In genomic region chr4:63665738-63666137, GRCm38 (mm10) we compare ENCODE assay signal across 31 mouse cellular contexts. TPM values are rescaled to one million over a fixed set of nuclear protein-coding genes. Genes with fewer than 3 reads are reported as not detected.
DNase-seq lines count a peak whose midpoint lies in the region; ATAC-seq and TF ChIP-seq lines count a peak whose summit lies in the region.
"Had no signal": no experiment of that assay in that cellular context is flagged by ENCODE, and none has a peak within 500 bp of the region (broad histone marks: within the 10 kb centered on the region; RNA-seq: fewer than 3 reads in every experiment).

No protein-coding gene starts in this region.

- H3K4me1 ChIP-seq in midbrain, postnatal 0 days (ENCODE audit: insufficient read depth, low read length), result no peaks in the 10 kb centered on the region
- H3K4me1 ChIP-seq in midbrain, embryonic 14.5 days (ENCODE audit: control insufficient read depth, insufficient read depth, low read length), result no peaks in the 10 kb centered on the region
- H3K4me1 ChIP-seq in hindbrain, embryonic 14.5 days (replicated peaks; ENCODE audit: control insufficient read depth, insufficient read depth, low read length), result no peaks in the 10 kb centered on the region
- H3K4me1 ChIP-seq: embryonic facial prominence, embryonic 10.5 days; heart, embryonic 10.5 days; liver, embryonic 13.5 days; midbrain, embryonic 15.5 days; neural tube, embryonic 15.5 days had no signal

- H3K9me3 ChIP-seq in midbrain, postnatal 0 days (ENCODE audit: low read length), result no peaks in the 10 kb centered on the region
- no peaks in the 10 kb centered on the region for H3K9me3 ChIP-seq in midbrain, embryonic 14.5 days (ENCODE audit: control insufficient read depth, low read length)
- no peaks in the 10 kb centered on the region for H3K9me3 ChIP-seq in hindbrain, embryonic 14.5 days (ENCODE audit: control insufficient read depth, low read length)
- H3K9me3 ChIP-seq: embryonic facial prominence, embryonic 10.5 days; heart, embryonic 10.5 days; liver, embryonic 13.5 days; midbrain, embryonic 15.5 days; neural tube, embryonic 15.5 days had no signal

- no peak overlapping the region for H3K4me2 ChIP-seq in midbrain, postnatal 0 days (ENCODE audit: low read depth, low read length, poor library complexity, severe bottlenecking)
- no peak overlapping the region for H3K4me2 ChIP-seq in midbrain, embryonic 14.5 days (ENCODE audit: low read length)
- H3K4me2 ChIP-seq in hindbrain, embryonic 14.5 days (replicated peaks), result no peak overlapping the region
- H3K4me2 ChIP-seq: liver, embryonic 13.5 days; midbrain, embryonic 15.5 days; neural tube, embryonic 15.5 days had no signal

- H3K27ac ChIP-seq in midbrain, postnatal 0 days (ENCODE audit: low read depth, low read length), result no peak overlapping the region
- no peak overlapping the region for H3K27ac ChIP-seq in midbrain, embryonic 14.5 days (replicated peaks; ENCODE audit: low read depth, low read length)
- no peak overlapping the region for H3K27ac ChIP-seq in hindbrain, embryonic 14.5 days
- H3K27ac ChIP-seq: embryonic facial prominence, embryonic 10.5 days; heart, embryonic 10.5 days; liver, embryonic 13.5 days; midbrain, embryonic 15.5 days; neural tube, embryonic 15.5 days had no signal

- no peak for TF ChIP-seq CTCF in midbrain, postnatal 0 days (IDR thresholded peaks at IDR 0.05)

- no peaks in the 10 kb centered on the region for H3K36me3 ChIP-seq in midbrain, postnatal 0 days (ENCODE audit: insufficient read depth, low read length)
- no peaks in the 10 kb centered on the region for H3K36me3 ChIP-seq in midbrain, embryonic 14.5 days (ENCODE audit: control insufficient read depth, insufficient read depth, low read length)
- H3K36me3 ChIP-seq in hindbrain, embryonic 14.5 days (replicated peaks; ENCODE audit: control insufficient read depth, insufficient read depth), result no peaks in the 10 kb centered on the region
- H3K36me3 ChIP-seq: embryonic facial prominence, embryonic 10.5 days; heart, embryonic 10.5 days; liver, embryonic 13.5 days; midbrain, embryonic 15.5 days; neural tube, embryonic 15.5 days had no signal

- no peak overlapping the region for H3K4me3 ChIP-seq in midbrain, postnatal 0 days (ENCODE audit: low read depth, low read length)
- H3K4me3 ChIP-seq in midbrain, embryonic 14.5 days (replicated peaks; ENCODE audit: low read depth, low read length), result no peak overlapping the region
- no peak overlapping the region for H3K4me3 ChIP-seq in hindbrain, embryonic 14.5 days (replicated peaks; ENCODE audit: low read length)
- H3K4me3 ChIP-seq: embryonic facial prominence, embryonic 10.5 days; heart, embryonic 10.5 days; liver, embryonic 13.5 days; midbrain, embryonic 15.5 days; neural tube, embryonic 15.5 days had no signal

- no peak overlapping the region for H3K9ac ChIP-seq in midbrain, postnatal 0 days (replicated peaks; ENCODE audit: low read length, poor library complexity, severe bottlenecking)
- no peak overlapping the region for H3K9ac ChIP-seq in midbrain, embryonic 14.5 days (replicated peaks; ENCODE audit: low read length)
- H3K9ac ChIP-seq in hindbrain, embryonic 14.5 days, result no peak overlapping the region
- H3K9ac ChIP-seq: liver, embryonic 13.5 days; midbrain, embryonic 15.5 days; neural tube, embryonic 15.5 days had no signal

- no peaks in the 10 kb centered on the region for H3K27me3 ChIP-seq in midbrain, postnatal 0 days (ENCODE audit: insufficient read depth, low read length)
- no peaks in the 10 kb centered on the region for H3K27me3 ChIP-seq in midbrain, embryonic 14.5 days (ENCODE audit: control insufficient read depth, insufficient read depth, low read length)
- no peaks in the 10 kb centered on the region; the same call in 1 of the 2 replicates for H3K27me3 ChIP-seq in hindbrain, embryonic 14.5 days (ENCODE audit: control insufficient read depth, insufficient read depth, low read length)
- H3K27me3 ChIP-seq: liver, embryonic 13.5 days; midbrain, embryonic 15.5 days; neural tube, embryonic 15.5 days had no signal

- WGBS in midbrain, postnatal 0 days, result 70% methylated on average over 7 of the region's 7 CpGs
- 69% methylated on average over 7 of the region's 7 CpGs for WGBS in midbrain, embryonic 14.5 days
- 44% methylated on average over 7 of the region's 7 CpGs for WGBS in hindbrain, embryonic 14.5 days

- ATAC-seq in midbrain, postnatal 0 days (ENCODE audit: low FRiP score), result no peak
- no peak for ATAC-seq in midbrain, embryonic 14.5 days (ENCODE audit: low FRiP score, low TSS enrichment)
- ATAC-seq in hindbrain, embryonic 14.5 days (ENCODE audit: low FRiP score), result peak; percentile 40; the same call in 1 of the 2 replicates
- ATAC-seq: midbrain, embryonic 15.5 days had no signal

- peak; percentile 4 for DNase-seq in embryo, embryonic 11 days
- DNase-seq in embryo, embryonic 10.5 days (ENCODE audit: low spot score), result no peak
- peak; percentile 81 for DNase-seq in midbrain, postnatal 0 days (ENCODE audit: low spot score)
- DNase-seq in midbrain, embryonic 14.5 days, result no peak
- DNase-seq in hindbrain, embryonic 14.5 days (ENCODE audit: low spot score), result no peak
- no peak for DNase-seq in right cerebral cortex, postnatal 4 days
- no peak for DNase-seq in kidney, adult 8-10 months
- no peak for DNase-seq in layer of hippocampus, adult 8-10 months (ENCODE audit: low spot score in 2 of 2)
- DNase-seq: adrenal gland, postnatal 10 days; cerebellum, adult 8-10 months; heart, postnatal 4 days; kidney, adult 2 months; kidney, postnatal 10 days; liver, embryonic 13.5 days; lung, adult 2 months; lung, postnatal 14 days; right cerebral cortex, postnatal 14 days; thymus, postnatal 14 days had no signal

RNA-seq across cellular contexts. Expression of gene Gm11214, which starts 2.6 kb away (rescaled TPM):
- not detected in 2 replicates for total RNA-seq in midbrain, postnatal 0 days (2014; rRNA removed)
- polyA plus RNA-seq in midbrain, postnatal 0 days (2015; fragmentation: Nextera tagmentation; extraction: Ambion mirVana), result not detected in 2 replicates
- not detected in 2 replicates for polyA plus RNA-seq in midbrain, embryonic 14.5 days (2014; fragmentation: Nextera tagmentation; extraction: Ambion mirVana)
- polyA plus RNA-seq in hindbrain, embryonic 14.5 days (2014; fragmentation: Nextera tagmentation; extraction: Ambion mirVana), result not detected in 2 replicates
- not detected for total RNA-seq in layer of hippocampus, adult 8-10 months (2022)
- total RNA-seq: adrenal gland, postnatal 10 days; gastrocnemius, postnatal 4 days; heart, postnatal 4 days; layer of hippocampus, adult 18-20 months; left cerebral cortex, postnatal 25 days; megakaryocyte, adult 5-6 weeks had no signal
- polyA plus RNA-seq: embryonic facial prominence, embryonic 10.5 days; heart, embryonic 10.5 days; intestine, embryonic 14.5 days; kidney, adult 2 months; limb, embryonic 14.5 days; liver, embryonic 13.5 days; lung, adult 2 months; midbrain, embryonic 15.5 days; neural tube, embryonic 15.5 days; spleen, adult 2 months; testis, adult 2 months had no signal

RNA-seq across cellular contexts. Expression of gene Tex48, which starts 43.5 kb away (rescaled TPM):
- not detected in 2 replicates for total RNA-seq in midbrain, postnatal 0 days (2014; rRNA removed)
- polyA plus RNA-seq in midbrain, postnatal 0 days (2015; fragmentation: Nextera tagmentation; extraction: Ambion mirVana), result not detected in 2 replicates
- not detected in 2 replicates for polyA plus RNA-seq in midbrain, embryonic 14.5 days (2014; fragmentation: Nextera tagmentation; extraction: Ambion mirVana)
- polyA plus RNA-seq in hindbrain, embryonic 14.5 days (2014; fragmentation: Nextera tagmentation; extraction: Ambion mirVana), result not detected in 2 replicates
- total RNA-seq in layer of hippocampus, adult 8-10 months (2022), result not detected
- total RNA-seq: adrenal gland, postnatal 10 days; gastrocnemius, postnatal 4 days; heart, postnatal 4 days; layer of hippocampus, adult 18-20 months; left cerebral cortex, postnatal 25 days; megakaryocyte, adult 5-6 weeks had no signal
- polyA plus RNA-seq: embryonic facial prominence, embryonic 10.5 days; heart, embryonic 10.5 days; heart, embryonic 16.5 days; intestine, embryonic 14.5 days; kidney, adult 2 months; limb, embryonic 14.5 days; liver, embryonic 13.5 days; lung, adult 2 months; midbrain, embryonic 15.5 days; neural tube, embryonic 15.5 days; spleen, adult 2 months had no signal

Comparison
In these comparisons a context has a peak if more than half of its experiments do, and no peak if none do; other contexts are left out.
1. DNase-seq: peak in embryo, embryonic 11 days (single experiment) and midbrain, postnatal 0 days (single experiment); none in embryo, embryonic 10.5 days (single experiment), midbrain, embryonic 14.5 days (single experiment), hindbrain, embryonic 14.5 days (single experiment), right cerebral cortex, postnatal 4 days (single experiment), kidney, adult 8-10 months (0 of 2) and layer of hippocampus, adult 8-10 months (0 of 2).